Mouse (Mus musculus) MEL (cell line): ENCODE results near the gene Ptms. TPM values are rescaled to one million over a fixed set of nuclear protein-coding genes. Genes with fewer than 3 reads are reported as not detected.

Experiments
- DNase-seq: peaks from one replicate; pipeline ENCODE4 v3.0.0; 2011; ENCODE audit warnings: low read depth, low spot score
- H3K27ac ChIP-seq: 2 replicates; pipeline ENCODE4 v1.5.1; 2012; ENCODE audit warnings: low read depth, mild to moderate bottlenecking, control low read depth, low read length, moderate library complexity; ENCODE audit not compliant: control insufficient read depth
- H3K27me3 ChIP-seq, 2 experiments: fragments of 150-350 bp in 1 of 2; sonication (generic) in 1 of 2; 2 replicates each; pipeline ENCODE4 v1.6.1; 2012; ENCODE audit warnings: low read length in 2 of 2, mild to moderate bottlenecking in 2 of 2, improper control_type of control experiment in 1 of 2, moderate library complexity in 1 of 2; ENCODE audit not compliant: insufficient read depth in 2 of 2, control insufficient read depth in 1 of 2
- H3K36me3 ChIP-seq, 2 experiments: 2 replicates each; pipeline ENCODE4 v1.6.1; 2012 to 2014; ENCODE audit warnings: low read length in 2 of 2, improper control_type of control experiment in 1 of 2, inconsistent platforms in 1 of 2, mild to moderate bottlenecking in 1 of 2; ENCODE audit not compliant: insufficient read depth in 2 of 2, control insufficient read depth in 1 of 2
- H3K4me1 ChIP-seq, 2 experiments: fragments of 150-350 bp in 1 of 2; sonication (generic) in 1 of 2; 2 replicates each; pipeline ENCODE4 v1.6.1; 2012; ENCODE audit warnings: low read length in 2 of 2, improper control_type of control experiment in 1 of 2, mild to moderate bottlenecking in 1 of 2; ENCODE audit not compliant: insufficient read depth in 2 of 2, control insufficient read depth in 1 of 2
- H3K4me3 ChIP-seq, 2 experiments: fragments of 150-350 bp in 1 of 2; sonication (generic) in 1 of 2; 2 replicates each; pipeline ENCODE4 v1.5.1; 2012; ENCODE audit warnings: low read depth in 2 of 2, low read length in 2 of 2, mild to moderate bottlenecking in 2 of 2, moderate library complexity in 2 of 2, control low read depth in 1 of 2, improper control_type of control experiment in 1 of 2; ENCODE audit not compliant: control insufficient read depth in 1 of 2, insufficient read depth in 1 of 2
- H3K79me2 ChIP-seq: 2 replicates; pipeline ENCODE4 v1.6.1; 2012; ENCODE audit warnings: mild to moderate bottlenecking, low read length, moderate library complexity; ENCODE audit not compliant: control insufficient read depth, poor library complexity, insufficient read depth
- H3K9ac ChIP-seq: 2 replicates; pipeline ENCODE4 v1.6.1; 2012; ENCODE audit warnings: low read depth, mild to moderate bottlenecking, control low read depth, low read length, moderate library complexity; ENCODE audit not compliant: control insufficient read depth, poor library complexity, severe bottlenecking
- H3K9me3 ChIP-seq: fragments of 150-350 bp; sonication (generic); replicated peaks from 2 replicates; pipeline ENCODE4 v1.6.1; 2012; ENCODE audit warnings: mild to moderate bottlenecking, low read length, improper control_type of control experiment, moderate library complexity; ENCODE audit not compliant: insufficient read depth
- CTCF ChIP-seq, 3 experiments: IDR thresholded peaks in 2 of 3; conservative IDR thresholded peaks in 1 of 3; 2 replicates each; pipeline ENCODE4 v1.5.1; 2011 to 2012; ENCODE audit warnings: low read length in 3 of 3, low read depth in 2 of 3, mild to moderate bottlenecking in 2 of 3, improper control_type of control experiment in 1 of 3, inconsistent platforms in 1 of 3, mixed read lengths in 1 of 3, moderate library complexity in 1 of 3; ENCODE audit not compliant: control insufficient read depth in 1 of 3, insufficient read depth in 1 of 3, poor library complexity in 1 of 3, severe bottlenecking in 1 of 3
- E2F4 ChIP-seq: IDR thresholded peaks from 2 replicates; pipeline ENCODE4 v1.6.1; 2011; ENCODE audit warnings: low read depth, low read length, improper control_type of control experiment, borderline replicate concordance
- ELF1 ChIP-seq: IDR thresholded peaks from 2 replicates; pipeline ENCODE4 v1.6.1; 2014; ENCODE audit warnings: low read depth, mild to moderate bottlenecking, inconsistent platforms, low read length, improper control_type of control experiment, moderate library complexity
- EP300 ChIP-seq, 2 experiments: IDR thresholded peaks; 2 replicates each; pipeline ENCODE4 v1.6.1; 2011; ENCODE audit warnings: improper control_type of control experiment in 2 of 2, low read length in 2 of 2, low read depth in 1 of 2, mild to moderate bottlenecking in 1 of 2
- GABPA ChIP-seq: IDR thresholded peaks from 2 replicates; pipeline ENCODE4 v1.6.1; 2012; ENCODE audit warnings: low read depth, mild to moderate bottlenecking, inconsistent platforms, low read length, improper control_type of control experiment, moderate library complexity
- GATA1 ChIP-seq: IDR thresholded peaks from 2 replicates; pipeline ENCODE4 v1.6.1; 2011; ENCODE audit warnings: low read depth, low read length, improper control_type of control experiment
- HCFC1 ChIP-seq: IDR thresholded peaks from 2 replicates; pipeline ENCODE4 v1.6.1; 2012; ENCODE audit warnings: low read depth, mild to moderate bottlenecking, inconsistent platforms, low read length, improper control_type of control experiment, moderate library complexity
- KAT2A ChIP-seq: conservative IDR thresholded peaks from 2 replicates; pipeline ENCODE4 v1.6.1; 2012; ENCODE audit warnings: low read depth, low read length, improper control_type of control experiment, inconsistent platforms
- MEF2A ChIP-seq: IDR thresholded peaks from 2 replicates; pipeline ENCODE4 v1.6.1; 2014; ENCODE audit warnings: low read depth, mild to moderate bottlenecking, inconsistent platforms, low read length, improper control_type of control experiment; ENCODE audit not compliant: poor library complexity, insufficient replicate concordance, severe bottlenecking; ENCODE audit errors: extremely low read depth
- MYC ChIP-seq: IDR thresholded peaks from 2 replicates; pipeline ENCODE4 v1.6.1; 2011; ENCODE audit warnings: low read depth, mild to moderate bottlenecking, low read length, improper control_type of control experiment, moderate library complexity
- NELFE ChIP-seq: IDR thresholded peaks from 2 replicates; pipeline ENCODE4 v1.6.1; 2011; ENCODE audit warnings: low read depth, low read length, improper control_type of control experiment
- NRF1 ChIP-seq: IDR thresholded peaks from 2 replicates; pipeline ENCODE4 v1.6.1; 2014; ENCODE audit warnings: low read depth, mild to moderate bottlenecking, inconsistent platforms, low read length, improper control_type of control experiment, moderate library complexity; ENCODE audit not compliant: poor library complexity, insufficient read depth, severe bottlenecking
- POLR2A ChIP-seq, 2 experiments: IDR thresholded peaks; 2 replicates each; pipeline ENCODE4 v1.6.1; 2011 to 2012; ENCODE audit warnings: low read length in 2 of 2, mild to moderate bottlenecking in 2 of 2, control low read depth in 1 of 2, improper control_type of control experiment in 1 of 2, low read depth in 1 of 2, moderate library complexity in 1 of 2; ENCODE audit not compliant: control insufficient read depth in 1 of 2, insufficient read depth in 1 of 2, poor library complexity in 1 of 2
- POLR2AphosphoS5 ChIP-seq: IDR thresholded peaks from 2 replicates; pipeline ENCODE4 v1.6.1; 2012; ENCODE audit warnings: low read depth, borderline replicate concordance, mild to moderate bottlenecking, inconsistent platforms, low read length, moderate library complexity, mixed read lengths
- RCOR1 ChIP-seq: IDR thresholded peaks from 2 replicates; pipeline ENCODE4 v1.6.1; 2012; ENCODE audit warnings: low read depth, mild to moderate bottlenecking, inconsistent platforms, low read length, improper control_type of control experiment
- SIN3A ChIP-seq: IDR thresholded peaks from 2 replicates; pipeline ENCODE4 v1.6.1; 2012; ENCODE audit warnings: low read length, improper control_type of control experiment, inconsistent platforms
- TAL1 ChIP-seq: IDR thresholded peaks from 2 replicates; pipeline ENCODE4 v1.6.1; 2012; ENCODE audit warnings: mild to moderate bottlenecking, inconsistent platforms, low read length, moderate library complexity, mixed read lengths
- TBP ChIP-seq: IDR thresholded peaks from 2 replicates; pipeline ENCODE4 v1.8.0; 2011; ENCODE audit warnings: low read depth, low read length, improper control_type of control experiment
- UBTF ChIP-seq: IDR thresholded peaks from 2 replicates; pipeline ENCODE4 v1.6.1; 2012; ENCODE audit warnings: low read depth, mild to moderate bottlenecking, inconsistent platforms, low read length, improper control_type of control experiment, moderate library complexity, borderline replicate concordance; ENCODE audit not compliant: insufficient read depth
- USF1 ChIP-seq: IDR thresholded peaks from 2 replicates; pipeline ENCODE4 v1.6.1; 2014; ENCODE audit warnings: low read depth, mild to moderate bottlenecking, inconsistent platforms, low read length, improper control_type of control experiment, moderate library complexity
- USF2 ChIP-seq, 2 experiments: IDR thresholded peaks; 2 replicates each; pipeline ENCODE4 v1.6.1; 2011 to 2012; ENCODE audit warnings: improper control_type of control experiment in 2 of 2, low read length in 2 of 2, borderline replicate concordance in 1 of 2, inconsistent platforms in 1 of 2, low read depth in 1 of 2, mild to moderate bottlenecking in 1 of 2; ENCODE audit not compliant: insufficient read depth in 1 of 2
- ZKSCAN1 ChIP-seq: IDR thresholded peaks from 2 replicates; pipeline ENCODE4 v1.6.1; 2012; ENCODE audit warnings: low read depth, mild to moderate bottlenecking, inconsistent platforms, low read length, improper control_type of control experiment, moderate library complexity
- ZNF384 ChIP-seq: IDR thresholded peaks from 2 replicates; pipeline ENCODE4 v1.6.1; 2012; ENCODE audit warnings: low read depth, mild to moderate bottlenecking, inconsistent platforms, low read length, improper control_type of control experiment
- polyA plus RNA-seq, 2 experiments: library from polyadenylated mRNA; stranded (reverse) in 1 of 2; unstranded in 1 of 2; fragments of >175 nt in 1 of 2; fragments of >200 nt in 1 of 2; gene quantifications; 2 replicates each; pipeline versions ENCODE4 v1.2.1 to v1.2.4; 2012; ENCODE audit warnings: low replicate concordance in 2 of 2, low read depth in 1 of 2; ENCODE audit not compliant: insufficient read length in 2 of 2, insufficient read depth in 1 of 2, missing spikeins in 1 of 2
- total RNA-seq: library from RNA; depleted of rRNA; stranded (reverse); fragments of 300-350 nt; gene quantifications from 2 replicates; pipeline ENCODE4 v1.2.3, GENCODE M21; 2012

Gene Ptms
- total and polyA plus RNA-seq, 3 experiments: 31.8 to 177 TPM; not detected in 1

DNA sequence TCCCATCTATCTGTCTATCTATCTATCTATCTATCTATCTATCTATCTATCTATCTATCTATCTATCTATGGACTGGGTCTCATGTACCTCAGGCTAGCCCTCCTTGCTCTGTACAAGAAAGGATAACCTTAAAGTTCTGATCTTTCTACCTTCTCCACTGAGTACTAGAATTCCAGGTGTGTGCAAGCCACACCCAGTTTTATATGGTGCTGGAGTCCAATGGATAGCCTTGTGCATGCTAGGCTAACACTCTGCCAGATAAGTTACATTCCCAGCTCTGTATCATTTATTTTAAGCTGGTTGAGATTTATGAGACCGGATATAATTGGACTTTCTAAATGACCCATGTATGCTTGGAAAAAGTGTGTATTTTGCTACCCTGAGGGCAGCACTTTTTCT is 21.8 kb upstream of the Ptms start:
- Histone ChIP-seq H3K4me1 (no peaks in the 10 kb centered on the region), H3K27ac (no peak overlapping the region), H3K9ac (no peak overlapping the region), H3K9me3 (no peaks in the 10 kb centered on the region), H3K4me3 (no peak overlapping the region), H3K36me3 (no peaks in the 10 kb centered on the region), H3K27me3 (no peaks in the 10 kb centered on the region), H3K79me2 (no peaks in the 10 kb centered on the region)
- DNase-seq: no peak
- TF ChIP-seq RCOR1 (no peak), POLR2A (IDR thresholded peaks at IDR 0.05; ENCODE audit: control insufficient read depth in 1 of 2, insufficient read depth in 1 of 2, low read depth in 1 of 2, low read length in 2 of 2, poor library complexity in 1 of 2) (no peak), NELFE (no peak), KAT2A (no peak)

DNA sequence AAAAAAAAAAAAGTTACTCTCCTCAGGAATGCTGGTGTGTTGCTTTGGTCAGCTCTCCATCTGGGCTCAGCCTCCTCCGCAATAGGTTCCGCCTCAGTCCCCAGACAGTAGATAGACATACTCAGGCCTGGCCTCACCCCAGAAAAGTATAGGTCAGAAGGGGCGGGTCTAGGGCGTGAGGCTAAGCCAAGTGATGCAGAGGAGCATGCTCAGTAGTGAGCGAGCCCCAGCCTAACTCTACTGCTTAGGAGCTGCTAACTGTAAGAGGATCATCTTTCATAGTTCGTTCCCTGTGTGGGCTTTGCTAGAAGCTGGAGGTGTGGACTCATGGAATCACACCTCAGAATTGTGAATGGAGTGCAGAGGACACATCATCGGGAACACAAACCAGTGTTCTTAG is 18.7 kb upstream of the Ptms start:
- no peak for DNase-seq
- H3K36me3 ChIP-seq: no peaks in the 10 kb centered on the region; a peak in 1 of 4 replicates
- no peaks in the 10 kb centered on the region for H3K9me3 ChIP-seq
- H3K27ac ChIP-seq: no peak overlapping the region
- H3K9ac ChIP-seq: no peak overlapping the region
- no peaks in the 10 kb centered on the region for H3K27me3 ChIP-seq
- no peaks in the 10 kb centered on the region for H3K4me1 ChIP-seq
- no peaks in the 10 kb centered on the region; the same call in 1 of the 2 replicates for H3K79me2 ChIP-seq
- no peak for TF ChIP-seq USF2 (IDR thresholded peaks at IDR 0.05; ENCODE audit: borderline replicate concordance in 1 of 2, insufficient read depth in 1 of 2, low read depth in 1 of 2, low read length in 2 of 2)
- TF ChIP-seq TAL1: no peak
- TF ChIP-seq HCFC1: no peak
- TF ChIP-seq MEF2A: no peak
- no peak for TF ChIP-seq UBTF
- no peak for TF ChIP-seq ZKSCAN1
- TF ChIP-seq E2F4: no peak
- TF ChIP-seq TBP: no peak
- no peak for TF ChIP-seq ELF1
- no peak for TF ChIP-seq KAT2A
- no peak for TF ChIP-seq MYC
- no peak overlapping the region for H3K4me3 ChIP-seq

DNA sequence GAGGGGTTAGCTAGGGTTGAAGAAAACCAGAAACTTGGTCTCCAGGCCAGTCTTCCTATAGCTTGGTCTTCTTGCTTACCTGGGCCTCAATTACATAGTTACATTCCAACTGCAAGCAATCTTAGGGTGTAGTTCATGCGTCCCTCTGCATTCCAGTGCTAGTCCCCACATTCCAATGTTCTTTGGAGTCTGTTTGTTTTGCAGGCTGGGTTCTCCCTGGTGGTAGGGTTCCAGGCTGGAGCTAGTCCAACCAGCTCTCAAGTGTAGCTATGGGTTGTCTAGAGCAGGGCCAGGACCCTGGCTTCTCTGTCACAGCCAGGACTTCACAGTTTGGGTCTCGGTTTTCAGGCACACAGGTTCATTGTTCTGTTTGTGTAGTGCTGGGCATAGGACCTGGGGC is 17.6 kb upstream of the Ptms start:
- Histone ChIP-seq H3K4me3 (no peak overlapping the region), H3K79me2 (peaks cover 2% of the 10 kb centered on the region), H3K9ac (no peak overlapping the region), H3K9me3 (no peaks in the 10 kb centered on the region), H3K27ac (no peak overlapping the region), H3K27me3 (no peaks in the 10 kb centered on the region), H3K4me1 (peaks cover 0 to 2% of the 10 kb centered on the region in 2 experiments; a peak in 2 of 4 replicates), H3K36me3 (peaks cover 0 to 2% of the 10 kb centered on the region in 2 experiments; a peak in 1 of 4 replicates)
- no peak for DNase-seq
- TF ChIP-seq NRF1: no peak
- no peak for TF ChIP-seq MEF2A
- TF ChIP-seq KAT2A: no peak
- TF ChIP-seq GATA1: no peak
- TF ChIP-seq SIN3A: no peak
- no peak for TF ChIP-seq UBTF
- TF ChIP-seq E2F4: no peak
- no peak for TF ChIP-seq RCOR1
- TF ChIP-seq TBP: no peak
- no peak for TF ChIP-seq NELFE
- no peak for TF ChIP-seq USF1
- TF ChIP-seq TAL1: no peak
- TF ChIP-seq ZNF384: no peak
- TF ChIP-seq GABPA: no peak
- no peak for TF ChIP-seq EP300 (IDR thresholded peaks at IDR 0.05; ENCODE audit: low read depth in 1 of 2, low read length in 2 of 2)
- no peak for TF ChIP-seq HCFC1
- no peak for TF ChIP-seq POLR2AphosphoS5
- TF ChIP-seq USF2 (IDR thresholded peaks at IDR 0.05; ENCODE audit: borderline replicate concordance in 1 of 2, insufficient read depth in 1 of 2, low read depth in 1 of 2, low read length in 2 of 2): no peak
- TF ChIP-seq CTCF (IDR thresholded peaks at IDR 0.05 in 2 of 3, conservative IDR thresholded peaks at IDR 0.05 in 1 of 3; ENCODE audit: control insufficient read depth in 1 of 3, insufficient read depth in 1 of 3, low read depth in 2 of 3, low read length in 3 of 3, poor library complexity in 1 of 3, severe bottlenecking in 1 of 3): no peak
